Mouse (Mus musculus) hindbrain, postnatal 0 days (tissue): ENCODE results near the gene Fbxo42. TPM values are rescaled to one million over a fixed set of nuclear protein-coding genes. Genes with fewer than 3 reads are reported as not detected.
"Not testable (repeated sequence)": the region's sequence is repeated elsewhere in the genome, so short reads cannot be mapped to it uniquely, and the experiment has no call there.

Experiments used
- ATAC-seq: fragments of 200-750 bp; cut with Nextera tagmentation; 2 replicates; pipeline ENCODE4 v1.8.0; 2017; ENCODE audit warnings: mild to moderate bottlenecking, moderate TSS enrichment, moderate library complexity
- DNase-seq: peaks from one replicate; pipeline ENCODE4 v3.0.0-alpha.2; 2015; ENCODE audit warnings: low spot score
- H3K27ac ChIP-seq: fragments of 300-500 bp; sonication (generic); 2 replicates; pipeline ENCODE4 v1.5.1; 2014; ENCODE audit warnings: mild to moderate bottlenecking
- H3K27me3 ChIP-seq: fragments of 300-500 bp; sonication (generic); 2 replicates; pipeline ENCODE4 v1.6.1; 2014; ENCODE audit warnings: low read length, mixed read lengths; ENCODE audit not compliant: insufficient read depth
- H3K36me3 ChIP-seq: fragments of 300-500 bp; sonication (generic); 2 replicates; pipeline ENCODE4 v1.6.1; 2014; ENCODE audit warnings: low read length, mixed read lengths; ENCODE audit not compliant: insufficient read depth
- H3K4me1 ChIP-seq: fragments of 300-500 bp; sonication (generic); 2 replicates; pipeline ENCODE4 v1.6.1; 2014; ENCODE audit warnings: antibody characterized with exemption, low read length, mixed read lengths; ENCODE audit not compliant: insufficient read depth
- H3K4me2 ChIP-seq: fragments of 300-500 bp; sonication (generic); 2 replicates; pipeline ENCODE4 v1.6.1; 2014; ENCODE audit warnings: low read depth, mild to moderate bottlenecking, low read length, moderate library complexity, mixed read lengths
- H3K4me3 ChIP-seq: fragments of 300-500 bp; sonication (generic); 2 replicates; pipeline ENCODE4 v1.5.1; 2014; ENCODE audit warnings: low read length
- H3K9ac ChIP-seq: fragments of 300-500 bp; sonication (generic); replicated peaks from 2 replicates; pipeline ENCODE4 v1.6.1; 2014; ENCODE audit warnings: mild to moderate bottlenecking, low read length, moderate library complexity, mixed read lengths
- H3K9me3 ChIP-seq: fragments of 300-500 bp; sonication (generic); 2 replicates; pipeline ENCODE4 v1.6.1; 2016; ENCODE audit warnings: low read length, mixed read lengths
- CTCF ChIP-seq: IDR thresholded peaks from 2 replicates; pipeline ENCODE4 v1.5.1; 2016; ENCODE audit warnings: antibody characterized with exemption, control low read depth, low read depth
- WGBS: fragments of 180-500 bp; shearing (Covaris S2); extraction: QIAGEN DNeasy Blood & Tissue Kit; methylation state at CpG from one replicate; pipeline ENCODE4 v1.1.7; 2014; 5-methylcytosine and 5-hydroxymethylcytosine counted together
- polyA plus RNA-seq: library from polyadenylated mRNA; unstranded; fragments of >200 nt; fragmentation: Nextera tagmentation; extraction: Ambion mirVana; gene quantifications from 2 replicates; pipeline ENCODE4 v1.2.1, GENCODE M21; 2015
- total RNA-seq: library from RNA; depleted of rRNA; stranded (reverse); fragments of >200 nt; gene quantifications from 2 replicates; pipeline ENCODE4 v1.2.3, GENCODE M21; 2014

The Fbxo42 gene
- total and polyA plus RNA-seq, 2 experiments from 2014 or later: 15.5 to 20.8 TPM

- ATAC-seq (peak; percentile 59; the same call in 1 of the 2 replicates), DNase-seq (peak; percentile 53)
- H3K4me1 ChIP-seq: 0 out of 2 replicates have a peak, but pooled peaks cover 21% of the 10 kb centered on the region
- H3K4me2 ChIP-seq: no peak overlapping the region
- no peak overlapping the region for H3K4me3 ChIP-seq
- TF ChIP-seq CTCF: no peak
- H3K36me3 ChIP-seq: no peaks in the 10 kb centered on the region
- H3K27me3 ChIP-seq: no peaks in the 10 kb centered on the region
- H3K27ac ChIP-seq: peak overlapping the region; percentile 70
- WGBS: 18% methylated on average over 8 of the region's 8 CpGs
- H3K9ac ChIP-seq: no peak overlapping the region; the same call in 1 of the 2 replicates
- H3K9me3 ChIP-seq: no peaks in the 10 kb centered on the region
These were observed 13.7 kb upstream of the Fbxo42 start for GRCm38 (mm10) chr4:141134031-141134441.

DNA sequence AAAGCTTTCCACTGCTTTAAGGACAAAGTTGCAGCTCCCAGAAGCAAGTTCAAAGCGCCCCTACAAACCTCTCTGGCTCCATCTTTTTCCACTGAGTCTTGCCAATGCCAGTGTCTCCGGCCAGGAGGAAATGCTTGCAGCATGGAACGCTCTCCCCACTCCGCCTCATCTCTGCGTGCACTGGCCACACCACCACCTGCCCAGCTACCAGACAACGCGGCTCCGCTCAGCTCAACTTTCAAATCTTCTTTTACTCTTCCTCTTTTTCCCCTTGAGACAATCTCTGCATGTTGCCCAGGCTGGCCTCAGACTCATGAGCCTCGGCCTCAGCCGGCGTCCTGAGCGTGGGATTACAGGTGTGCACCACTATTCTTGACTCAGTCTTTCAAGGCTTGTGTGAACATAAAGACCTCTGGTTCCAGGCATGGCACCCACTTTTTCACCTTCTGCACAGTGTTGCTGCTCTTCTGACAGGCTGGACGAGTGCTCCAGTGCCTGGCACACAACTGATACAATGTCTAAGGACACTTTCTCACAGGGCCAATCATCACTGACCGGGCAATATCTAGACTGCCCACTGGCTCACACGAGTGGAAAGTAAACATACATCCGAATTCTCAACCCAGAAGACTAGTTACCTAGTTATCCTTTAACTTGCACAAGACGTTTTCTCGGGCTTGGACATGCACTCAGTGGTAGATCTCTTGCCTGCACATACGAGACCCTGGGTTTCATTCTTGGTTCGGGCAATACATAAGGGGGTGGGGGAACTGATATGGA is 12.8 kb upstream of the Fbxo42 start:
- no peak for ATAC-seq
- H3K9me3 ChIP-seq: no peaks in the 10 kb centered on the region
- no peak for DNase-seq
- peak overlapping the region; percentile 70 for H3K27ac ChIP-seq
- H3K4me3 ChIP-seq: no peak overlapping the region
- no peak for TF ChIP-seq CTCF
- no peaks in the 10 kb centered on the region for H3K36me3 ChIP-seq
- no peaks in the 10 kb centered on the region for H3K27me3 ChIP-seq
- no peak overlapping the region; the same call in 1 of the 2 replicates for H3K9ac ChIP-seq
- WGBS: 65% methylated on average over 20 of the region's 20 CpGs
- no peak overlapping the region for H3K4me2 ChIP-seq
- 0 out of 2 replicates have a peak, but pooled peaks cover 21% of the 10 kb centered on the region for H3K4me1 ChIP-seq

GRCm38 (mm10) chr4:141136126-141136525 is 11.6 kb upstream of the Fbxo42 start:
- Histone ChIP-seq H3K36me3 (no peaks in the 10 kb centered on the region), H3K9me3 (no peaks in the 10 kb centered on the region), H3K4me3 (no peak overlapping the region), H3K27ac (no peak overlapping the region), H3K27me3 (no peaks in the 10 kb centered on the region), H3K4me1 (0 out of 2 replicates have a peak, but pooled peaks cover 21% of the 10 kb centered on the region), H3K9ac (no peak overlapping the region), H3K4me2 (0 out of 2 replicates have a peak overlapping the region, but pooled peaks have one; percentile 2)
- TF ChIP-seq CTCF: no peak
- DNase-seq (no peak), ATAC-seq (no peak)
- 59% methylated on average over 7 of the region's 7 CpGs for WGBS

- H3K4me2 ChIP-seq, H3K9ac ChIP-seq, H3K27me3 ChIP-seq, H3K9me3 ChIP-seq, H3K36me3 ChIP-seq, H3K4me3 ChIP-seq, DNase-seq, ATAC-seq, H3K27ac ChIP-seq: not testable (repeated sequence)
- TF ChIP-seq CTCF: 0 out of 2 replicates have a peak, but pooled peaks have one; percentile 16
- 0 out of 2 replicates have a peak, but pooled peaks cover 15% of the 10 kb centered on the region for H3K4me1 ChIP-seq
- WGBS: 70% methylated on average over 3 of the region's 3 CpGs
These were observed 10.0 kb upstream of the Fbxo42 start for GRCm38 (mm10) chr4:141137740-141138139.

DNA sequence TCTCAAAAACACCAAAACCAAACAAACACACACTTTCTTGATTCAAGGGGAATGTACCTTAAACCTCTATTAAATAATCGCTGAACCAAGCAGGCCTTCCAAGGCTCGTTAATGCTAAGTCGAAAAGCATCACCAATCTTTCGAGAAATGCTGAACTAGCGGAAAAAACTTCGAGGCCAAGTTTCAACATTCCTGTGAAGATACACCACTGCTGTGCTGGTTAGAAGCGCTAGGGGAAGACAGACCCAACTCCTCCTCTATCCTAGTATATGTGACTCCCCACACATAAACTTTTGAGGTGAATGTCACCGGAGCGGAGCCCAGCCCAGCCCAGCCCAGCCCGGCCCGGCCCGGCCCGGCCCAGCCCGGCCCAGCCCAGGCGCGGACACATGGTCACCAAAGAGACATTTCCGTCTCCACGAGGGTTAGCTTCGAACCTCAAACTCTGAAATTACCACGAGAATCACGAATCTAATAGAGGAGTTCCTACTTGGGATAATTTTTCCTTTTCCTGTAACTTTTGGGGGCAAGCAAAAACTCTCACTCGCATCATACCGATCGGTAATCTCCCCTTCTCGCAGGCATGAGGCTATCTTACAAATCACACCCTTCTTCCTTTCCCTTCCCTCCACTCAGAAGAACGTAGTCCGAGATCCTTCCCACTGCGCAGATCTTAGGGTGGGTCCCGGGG is 9.1 kb upstream of the Fbxo42 start:
- Histone ChIP-seq H3K4me1 (0 out of 2 replicates have a peak, but pooled peaks cover 15% of the 10 kb centered on the region), H3K9me3 (no peaks in the 10 kb centered on the region), H3K4me2 (peak overlapping the region; percentile 86), H3K27ac (peak overlapping the region; percentile 91), H3K4me3 (peak overlapping the region; percentile 93), H3K27me3 (no peaks in the 10 kb centered on the region), H3K36me3 (no peaks in the 10 kb centered on the region), H3K9ac (peak overlapping the region; percentile 77)
- 4% methylated on average over 29 of the region's 29 CpGs for WGBS
- no peak for ATAC-seq
- TF ChIP-seq CTCF: no peak
- no peak for DNase-seq

DNA sequence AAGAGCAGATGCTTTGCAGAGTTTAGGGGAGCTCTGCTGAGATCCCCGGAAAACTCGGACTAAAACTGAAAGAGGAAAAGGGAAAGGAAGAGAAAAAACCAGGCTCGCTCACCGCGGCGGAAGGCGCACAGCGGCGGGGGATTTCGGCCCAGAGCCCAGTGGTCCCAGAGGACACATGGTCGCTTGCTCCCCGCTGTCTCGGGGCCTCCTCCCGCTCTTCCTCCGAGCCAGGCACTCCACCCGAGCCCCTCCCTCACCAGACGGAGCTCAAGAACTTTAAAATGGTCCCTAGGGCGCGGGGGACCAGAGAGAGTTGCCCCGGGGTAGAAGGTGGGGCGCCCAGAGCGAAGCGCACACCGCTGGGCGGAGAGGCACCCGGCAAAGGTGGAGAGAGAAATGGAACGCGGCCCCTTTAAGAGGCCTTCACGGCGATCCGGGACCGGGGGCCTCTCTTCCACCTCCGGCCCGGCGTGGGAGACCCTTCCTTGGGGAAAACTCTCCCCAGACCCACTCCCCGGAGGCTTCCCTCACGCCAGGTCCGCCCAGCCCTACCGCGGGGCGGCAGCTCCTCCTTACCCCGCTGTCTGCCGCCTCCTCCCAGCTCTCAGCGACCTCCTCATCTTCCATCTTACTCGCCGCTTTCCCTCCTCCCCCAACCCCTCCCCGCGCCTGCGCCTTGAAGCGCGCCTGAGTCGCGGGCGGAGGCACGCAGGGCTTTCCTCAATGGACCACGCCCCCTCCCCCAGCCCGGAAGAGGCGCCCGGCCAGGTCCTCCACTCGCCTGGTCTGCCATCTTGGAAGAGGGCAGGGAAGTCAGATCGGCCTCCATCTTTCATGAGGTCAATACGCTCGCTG is 8.4 kb upstream of the Fbxo42 start, which contains the start of gene Szrd1:
Gene Szrd1, minus strand, starts transcription at position 660 of the 855 bp plus-strand sequence.
- peak; percentile 100 for DNase-seq
- TF ChIP-seq CTCF: no peak
- H3K9ac ChIP-seq: peak within 1 kb of the TSS; percentile 77
- peak within 1 kb of the TSS; percentile 91 for H3K27ac ChIP-seq
- ATAC-seq: peak; percentile 98
- peak within 1 kb of the TSS; percentile 93 for H3K4me3 ChIP-seq
- under 1% methylated on average over 58 of the region's 63 CpGs for WGBS
- H3K27me3 ChIP-seq: no peaks in the 10 kb centered on the region
- peak within 1 kb of the TSS; percentile 86 for H3K4me2 ChIP-seq
- no peaks in the 10 kb centered on the region for H3K9me3 ChIP-seq
- H3K4me1 ChIP-seq: 0 out of 2 replicates have a peak, but pooled peaks cover 15% of the 10 kb centered on the region
- H3K36me3 ChIP-seq: no peaks in the 10 kb centered on the region

- WGBS: 85% methylated on average over 9 of the region's 9 CpGs
- H3K9me3 ChIP-seq, H3K9ac ChIP-seq, ATAC-seq, H3K4me2 ChIP-seq, DNase-seq, H3K27me3 ChIP-seq, H3K4me3 ChIP-seq, H3K36me3 ChIP-seq, H3K27ac ChIP-seq: not testable (repeated sequence)
- 0 out of 2 replicates have a peak, but pooled peaks cover 15% of the 10 kb centered on the region for H3K4me1 ChIP-seq
These were observed 7.4 kb upstream of the Fbxo42 start for GRCm38 (mm10) chr4:141140354-141140753.
